Mouse (Mus musculus) heart, adult 2 months (tissue): ENCODE measurements at regions not wholly inside any gene's neighbourhood (a gene's known extent, or its start where the extent isn't known, plus 50 kb on each side); places are given as distances from the start of the nearest gene placed in this dataset.

Source experiments
- CTCF ChIP-seq: fragments of 200-600 bp; IDR thresholded peaks from 2 replicates; pipeline ENCODE4 v1.8.1; 2022; ENCODE audit warnings: antibody characterized with exemption, mild to moderate bottlenecking, moderate library complexity
- POLR2A ChIP-seq: fragments of 200-500 bp; IDR thresholded peaks from 2 replicates; pipeline ENCODE4 v1.6.1; 2011; ENCODE audit warnings: mild to moderate bottlenecking, low read depth, low read length, control low read depth; ENCODE audit not compliant: insufficient read depth

- TF ChIP-seq CTCF (no peak), POLR2A (no peak)
These were observed 1438.9 kb upstream of the Flrt2 start for GRCm38 (mm10) chr12:94252957-94253633.
